Mouse (Mus musculus) T-cell, adult 2 months (primary cell): ENCODE data around the gene Ntn3.

Source experiments
- DNase-seq: peaks from one replicate; pipeline ENCODE4 v3.0.0; 2022; ENCODE audit warnings: low spot score

The Ntn3 gene

DNA sequence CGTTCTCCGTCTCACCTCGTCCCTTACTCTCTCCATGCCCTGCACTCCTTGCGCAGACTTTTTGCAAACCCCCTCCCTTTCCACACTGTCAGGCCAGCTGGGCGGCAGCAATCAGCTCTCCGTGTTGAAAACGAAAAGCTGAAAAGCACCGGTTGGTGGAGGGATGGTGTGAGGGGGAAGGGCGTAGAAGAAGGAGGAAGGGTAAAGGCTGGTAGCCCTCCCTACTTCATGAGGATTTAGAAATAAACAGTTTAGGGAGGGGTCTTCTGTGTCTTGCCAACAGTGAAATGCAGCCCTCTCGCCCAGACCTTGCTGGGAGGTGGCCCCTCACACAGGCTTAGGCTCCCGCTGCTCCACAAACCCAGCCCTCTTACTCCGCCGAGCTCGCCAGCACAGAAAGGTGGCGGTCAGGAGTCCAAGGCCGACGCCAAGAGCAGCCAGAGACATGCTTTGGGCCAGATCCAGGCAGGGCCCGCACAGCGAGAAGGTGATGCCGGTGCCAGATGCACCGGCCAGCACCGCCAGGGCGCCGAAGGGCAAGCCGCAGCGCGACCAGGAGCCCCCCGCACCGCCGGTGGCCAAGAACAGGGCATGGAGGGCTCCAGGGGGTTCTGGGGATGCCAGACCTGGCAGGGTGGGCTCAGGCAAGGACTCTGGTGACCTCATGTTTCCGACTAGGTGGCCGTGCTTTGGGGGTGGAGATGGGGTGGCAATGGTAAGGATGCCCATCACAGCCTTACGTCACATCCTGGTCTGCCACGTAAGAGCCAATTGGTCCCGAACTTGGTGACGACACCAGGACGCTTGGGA lies 2.5 kb upstream of the Ntn3 start:
- DNase-seq = no peak

DNA sequence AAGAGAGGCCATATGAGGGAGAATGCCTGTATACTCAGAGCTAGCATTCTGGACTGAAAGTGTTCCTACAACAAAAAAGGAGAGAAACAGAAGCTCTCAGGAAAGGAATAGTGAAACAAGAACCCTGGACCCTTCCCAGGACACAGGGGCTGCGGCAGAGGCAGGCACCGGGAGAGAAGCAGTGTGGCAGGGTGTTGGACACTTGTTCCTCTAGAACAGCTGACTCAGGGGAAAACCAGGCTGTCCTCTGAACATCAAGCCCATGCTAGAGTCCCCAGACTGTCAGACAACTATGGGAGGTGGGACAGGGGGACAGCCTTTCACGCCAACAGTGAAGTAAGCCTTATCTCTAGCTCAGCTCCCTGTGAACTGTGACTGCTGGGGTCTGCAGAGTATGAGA lies 1.3 kb upstream of the Ntn3 start:
- no peak for DNase-seq

DNA sequence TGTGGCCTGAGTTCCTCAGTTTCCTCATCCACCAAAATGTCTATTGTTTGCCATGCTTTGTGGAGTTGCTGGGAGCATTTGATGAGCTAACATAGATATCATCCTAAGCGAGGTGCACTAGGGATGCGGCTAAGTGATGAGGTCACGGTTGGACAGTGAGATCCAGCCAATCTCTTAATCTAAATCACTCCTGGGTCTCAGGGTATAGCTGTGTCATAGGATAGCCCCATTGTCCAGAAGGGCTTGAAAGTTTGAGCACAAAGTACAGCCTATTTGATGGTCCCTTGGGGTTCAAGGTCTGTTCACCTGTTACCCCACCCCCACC lies 547 bp upstream of the Ntn3 start:
- DNase-seq = no peak

DNA sequence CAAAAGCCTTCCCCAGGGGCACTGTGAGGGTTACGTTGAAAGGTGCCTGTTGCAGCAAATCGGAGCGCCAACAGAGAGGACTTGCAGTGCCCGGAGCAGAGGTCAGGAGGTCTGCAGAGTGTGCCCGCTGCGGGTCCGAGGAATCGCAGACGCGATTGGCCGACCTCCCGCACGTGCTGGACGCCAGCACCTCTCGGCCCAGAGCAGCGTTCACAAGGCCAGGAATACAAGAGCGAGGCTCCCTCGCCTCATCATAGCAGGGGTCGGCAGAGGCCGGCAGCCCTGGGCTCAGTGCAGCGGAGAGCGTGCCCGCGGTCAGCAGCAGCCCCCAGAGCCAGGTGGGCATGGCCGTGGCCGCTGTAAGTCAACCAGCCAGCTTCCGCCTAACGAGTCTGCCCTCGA lies 689 bp downstream of the Ntn3 start:
- DNase-seq = no peak

DNA sequence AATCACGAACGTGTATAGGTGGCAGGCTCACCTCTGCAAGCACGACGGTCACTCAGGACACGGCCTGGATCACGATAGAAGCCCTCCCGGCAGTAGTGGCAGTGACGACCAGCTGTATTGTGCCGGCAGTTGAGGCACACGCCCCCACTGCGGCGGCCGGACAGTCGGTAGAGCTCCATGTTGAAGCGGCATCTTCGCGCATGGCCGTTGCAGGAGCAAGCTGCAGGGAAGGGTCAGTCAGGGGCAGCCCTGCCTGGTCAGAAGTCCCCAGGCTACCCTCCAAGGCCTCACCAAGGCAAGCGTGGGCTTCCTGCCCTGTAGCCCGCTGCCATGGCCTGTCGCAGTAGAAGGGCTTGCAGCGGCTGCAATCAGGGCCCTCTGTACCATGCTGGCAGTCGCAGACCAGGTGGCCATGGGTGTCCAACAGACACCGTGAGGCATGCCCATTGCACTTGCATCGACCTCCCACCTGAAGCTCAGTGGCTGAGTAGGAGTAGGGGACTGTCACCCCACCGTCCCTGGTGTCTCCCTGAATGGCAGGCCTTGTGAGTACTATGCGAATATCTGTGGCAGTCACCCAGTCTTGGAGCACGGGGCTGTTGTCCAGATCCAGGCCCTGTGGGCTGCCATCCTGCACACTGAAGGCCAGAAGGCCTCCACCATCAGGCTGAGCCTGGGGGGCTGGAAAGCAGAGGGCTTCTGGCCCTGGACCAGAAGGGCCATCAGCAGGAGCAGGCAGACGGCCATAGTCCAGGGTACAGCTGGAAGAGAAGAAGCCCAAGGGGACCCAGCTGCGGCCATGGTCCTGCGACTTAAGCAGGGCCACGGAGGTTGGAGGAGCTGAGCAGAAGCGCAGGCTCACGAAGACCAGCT lies 1.3 kb downstream of the Ntn3 start:
- no peak for DNase-seq

DNA sequence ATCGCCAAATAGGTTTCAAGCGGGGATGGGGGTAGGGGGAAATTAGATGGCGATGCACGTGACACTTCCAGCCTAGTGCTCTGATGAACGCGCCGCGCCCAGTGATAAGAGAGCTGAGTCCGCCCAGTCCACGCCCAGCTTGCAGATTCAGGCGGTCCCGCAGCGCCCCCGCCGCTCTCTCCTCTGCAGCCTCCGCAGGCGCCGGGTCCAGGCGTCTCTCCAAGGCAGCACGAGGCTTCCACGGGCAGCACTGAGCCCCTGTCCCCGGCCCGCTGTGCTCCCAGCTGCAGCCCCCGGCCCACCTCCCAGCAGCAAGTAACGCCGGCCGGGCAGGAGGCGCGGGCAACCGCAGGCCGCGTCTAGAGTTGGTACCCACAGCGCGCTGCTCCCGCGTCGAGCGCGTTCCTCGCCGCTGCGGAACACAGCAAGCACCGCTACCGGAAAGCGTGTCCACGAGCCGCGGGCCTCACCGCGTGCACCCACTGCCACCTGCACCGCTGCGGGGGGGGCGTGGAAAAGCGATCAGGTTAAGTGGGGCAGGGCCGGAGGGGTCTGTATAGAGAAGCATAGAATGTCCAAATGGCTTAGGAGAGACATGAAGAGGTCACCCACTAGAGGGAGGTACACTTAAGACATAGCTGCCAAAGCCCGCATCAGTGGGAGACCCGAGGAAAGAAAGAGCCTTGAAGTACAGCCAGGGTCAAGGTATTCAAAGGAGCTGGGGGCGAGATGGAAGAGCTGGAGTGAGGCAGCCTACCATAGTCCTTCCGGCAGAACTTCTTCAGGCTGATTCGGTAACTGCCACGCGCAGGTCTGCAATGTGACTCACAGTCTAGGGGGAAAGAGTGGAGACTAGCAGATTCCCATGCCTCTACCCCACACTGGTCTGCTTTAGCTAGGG lies 2.6 kb downstream of the Ntn3 start:
- DNase-seq = peak; percentile 41

DNA sequence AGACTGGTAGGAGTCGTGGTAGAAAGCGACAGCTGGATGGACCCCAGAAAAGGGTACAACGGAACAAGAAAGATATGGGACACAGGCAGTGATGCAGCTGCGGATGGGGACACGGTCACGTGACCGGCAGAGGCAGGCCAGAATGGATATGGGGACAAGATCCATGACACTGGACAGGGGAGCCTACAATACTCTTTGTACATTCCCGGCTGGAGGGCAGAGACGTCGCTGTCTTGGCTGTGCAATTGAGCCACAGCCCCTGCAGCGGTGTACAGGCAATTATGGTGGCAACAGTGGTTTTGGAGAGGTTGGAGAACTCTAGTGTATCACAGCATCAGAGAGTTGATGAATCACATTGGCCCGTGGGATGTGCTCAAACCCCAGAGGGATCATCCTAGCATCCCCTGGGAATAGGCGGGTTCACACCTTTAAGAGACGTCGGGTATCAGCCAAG lies 3.4 kb downstream of the Ntn3 start:
- DNase-seq = no peak

DNA sequence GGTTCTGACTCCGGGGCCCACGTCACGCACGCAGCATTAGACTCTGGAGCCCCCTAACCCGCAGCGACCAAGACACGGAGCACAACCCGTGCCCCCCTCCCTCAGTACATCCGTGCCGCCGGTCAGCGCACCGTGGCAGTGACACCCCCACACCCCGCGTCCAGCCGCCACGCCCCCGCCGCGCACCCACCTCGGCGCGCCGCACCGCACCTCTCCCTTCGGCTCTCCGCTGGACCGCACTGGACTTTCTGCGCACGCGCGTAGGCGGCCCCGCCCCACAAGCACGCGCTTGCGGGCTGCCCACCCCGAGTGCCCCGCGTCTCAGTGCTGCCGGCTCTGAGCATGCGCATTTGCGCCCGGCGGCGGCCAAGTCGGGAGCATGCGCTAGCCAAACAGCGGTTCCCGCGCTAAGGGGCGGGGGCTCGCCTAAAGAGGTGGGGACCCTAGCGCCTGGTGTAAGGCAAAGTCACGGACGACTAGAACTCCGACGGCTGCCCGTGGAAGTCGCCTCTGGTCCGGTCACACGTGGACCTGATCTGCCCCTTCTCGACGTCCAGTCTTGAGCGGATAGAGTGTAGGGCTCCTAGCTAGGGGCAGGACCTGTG lies 3.9 kb downstream of the Ntn3 start, which contains the start of gene Tbc1d24:
Gene Tbc1d24 (minus strand): TSS at position 279 of the 605 bp plus-strand sequence.
- peak; percentile 83 for DNase-seq

DNA sequence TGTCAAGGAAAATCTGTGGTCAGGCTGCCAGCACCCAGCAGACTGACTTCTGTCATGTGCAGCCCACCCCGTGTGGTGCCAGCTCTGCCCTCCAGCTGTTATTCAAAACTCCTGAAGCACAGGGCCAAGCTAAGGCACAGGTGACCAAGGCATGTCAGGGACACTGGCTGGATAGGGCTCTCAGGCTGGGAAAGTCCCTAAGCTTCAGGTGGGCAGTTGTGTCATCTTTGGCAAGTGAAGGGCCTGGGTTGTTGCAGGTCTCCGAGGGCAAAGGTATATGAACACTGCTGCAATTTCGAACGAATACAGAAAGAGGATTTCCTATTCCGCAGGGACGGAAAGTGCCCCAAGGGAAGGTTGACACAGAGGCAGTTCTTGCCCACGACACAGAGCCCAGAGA lies 4.5 kb downstream of the Ntn3 start:
- DNase-seq = no peak

DNA sequence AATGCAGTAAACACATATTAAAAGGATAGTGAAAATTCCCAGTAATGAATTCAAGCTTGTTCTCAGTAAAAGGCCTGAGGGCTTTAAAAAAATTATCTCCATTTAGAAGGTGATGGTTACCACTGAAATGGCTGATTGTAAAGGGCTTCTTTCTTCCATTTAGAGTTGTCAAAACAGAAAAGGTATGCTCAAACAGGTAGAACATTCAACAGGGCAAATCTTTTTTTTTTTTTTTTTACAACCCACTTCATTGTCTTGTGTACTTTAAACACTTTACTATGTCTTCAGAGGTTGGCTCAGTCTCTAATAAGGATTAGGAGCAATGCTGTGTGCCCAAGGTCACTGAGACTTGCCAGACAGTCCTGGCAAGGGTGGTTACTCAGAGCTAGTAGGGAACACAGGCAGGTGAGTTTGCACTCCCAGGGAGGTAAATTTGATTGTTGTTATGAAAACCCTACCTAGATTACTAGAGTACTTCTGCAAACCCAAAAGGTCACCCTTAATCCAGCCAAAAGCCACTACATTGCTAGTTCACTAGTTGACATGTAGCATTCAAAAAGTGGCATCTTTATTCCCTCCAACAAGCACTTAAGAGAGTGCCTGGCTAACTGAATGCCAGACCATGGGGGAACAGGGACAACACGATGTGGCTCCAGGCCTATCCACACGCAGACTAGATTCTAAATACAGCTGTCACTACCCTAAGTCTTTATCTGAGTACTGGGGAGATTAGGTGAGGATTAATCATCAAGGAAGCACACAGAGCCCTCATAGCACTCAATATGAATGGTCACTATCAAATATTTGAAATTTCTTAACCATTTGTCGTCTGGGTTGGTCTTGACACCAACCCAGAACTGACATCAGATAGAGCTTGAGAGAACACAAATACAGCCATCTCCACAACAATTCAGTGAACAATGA lies 5.5 kb downstream of the Ntn3 start:
- DNase-seq = no peak

DNA sequence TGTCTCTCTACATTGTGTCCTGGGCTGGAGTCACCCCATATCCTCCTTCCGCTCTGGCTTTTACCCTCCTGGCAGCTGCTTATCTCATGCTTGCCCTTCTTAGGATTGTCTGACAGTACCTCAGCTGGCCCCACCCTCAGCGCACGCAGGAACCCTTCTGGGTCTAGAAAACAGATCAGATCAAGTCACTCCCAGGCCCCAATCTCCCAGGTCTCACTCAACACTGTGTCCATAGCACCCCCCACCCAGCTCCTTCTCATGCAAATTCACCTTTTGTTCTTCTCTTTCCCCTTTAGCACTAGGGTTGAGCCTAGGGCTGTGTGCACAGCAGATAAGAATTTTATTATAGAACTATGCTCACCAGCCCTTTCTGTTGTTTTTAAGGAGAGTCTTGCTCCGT lies 6.3 kb downstream of the Ntn3 start:
- no peak for DNase-seq

DNA sequence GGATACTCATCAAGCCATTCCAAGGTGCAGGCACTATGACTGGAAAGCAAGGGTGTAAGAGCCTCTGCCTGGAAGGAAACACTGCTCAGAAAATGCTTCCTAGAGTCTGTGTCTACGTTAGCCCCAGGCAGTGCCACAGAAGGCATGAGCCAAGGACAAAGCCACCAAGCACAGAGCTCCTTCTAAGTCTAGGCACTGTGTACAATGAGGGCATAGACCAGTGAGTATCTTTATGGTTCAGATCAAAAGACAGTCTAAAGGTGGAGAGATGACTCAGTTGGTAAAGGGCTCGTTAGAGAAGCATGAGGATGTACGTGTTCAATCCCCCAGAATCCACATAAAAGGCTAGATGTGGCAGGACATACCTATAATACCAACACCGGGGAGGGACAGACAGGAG lies 8.2 kb downstream of the Ntn3 start:
- DNase-seq = no peak

DNA sequence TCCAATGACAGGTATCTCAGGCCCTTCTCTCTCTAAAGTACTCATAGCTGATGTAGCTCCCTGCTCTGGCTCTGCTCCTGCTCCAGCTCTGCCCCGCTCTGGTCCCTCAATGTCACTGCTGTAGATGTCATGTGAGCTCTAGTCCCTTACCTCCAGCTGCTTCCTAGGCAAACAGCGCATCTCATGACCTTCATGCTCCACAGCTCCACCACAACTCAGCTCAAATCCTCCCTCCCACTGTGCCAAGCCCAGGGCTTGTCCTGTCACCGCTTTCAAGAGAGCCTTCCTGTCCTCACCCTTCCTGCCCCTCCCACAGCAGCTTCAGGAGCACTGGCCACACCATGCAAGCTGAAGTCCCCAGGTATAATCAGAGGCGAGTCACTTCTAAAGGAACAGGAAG lies 9.6 kb downstream of the Ntn3 start:
- DNase-seq = no peak

DNA sequence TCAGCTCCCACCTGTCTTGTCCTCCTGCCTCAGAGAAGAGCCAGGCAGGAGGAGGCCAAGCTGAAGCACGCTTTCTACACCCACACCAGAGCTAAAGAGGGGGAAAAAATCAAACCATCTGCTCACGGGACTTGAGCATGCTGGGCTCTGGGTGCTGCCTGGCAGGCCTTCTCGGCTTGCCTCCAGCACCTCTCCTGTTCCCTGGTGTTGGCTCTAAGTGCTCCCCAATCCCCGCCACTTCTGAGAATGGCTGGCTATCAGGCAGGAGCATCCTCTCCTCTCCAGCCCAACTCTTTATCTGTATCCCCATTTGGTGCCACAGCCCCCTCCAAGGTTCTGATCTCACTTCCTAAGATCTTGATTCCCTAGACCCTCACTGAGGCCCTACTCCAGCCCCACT lies 10.1 kb downstream of the Ntn3 start:
- no peak for DNase-seq

DNA sequence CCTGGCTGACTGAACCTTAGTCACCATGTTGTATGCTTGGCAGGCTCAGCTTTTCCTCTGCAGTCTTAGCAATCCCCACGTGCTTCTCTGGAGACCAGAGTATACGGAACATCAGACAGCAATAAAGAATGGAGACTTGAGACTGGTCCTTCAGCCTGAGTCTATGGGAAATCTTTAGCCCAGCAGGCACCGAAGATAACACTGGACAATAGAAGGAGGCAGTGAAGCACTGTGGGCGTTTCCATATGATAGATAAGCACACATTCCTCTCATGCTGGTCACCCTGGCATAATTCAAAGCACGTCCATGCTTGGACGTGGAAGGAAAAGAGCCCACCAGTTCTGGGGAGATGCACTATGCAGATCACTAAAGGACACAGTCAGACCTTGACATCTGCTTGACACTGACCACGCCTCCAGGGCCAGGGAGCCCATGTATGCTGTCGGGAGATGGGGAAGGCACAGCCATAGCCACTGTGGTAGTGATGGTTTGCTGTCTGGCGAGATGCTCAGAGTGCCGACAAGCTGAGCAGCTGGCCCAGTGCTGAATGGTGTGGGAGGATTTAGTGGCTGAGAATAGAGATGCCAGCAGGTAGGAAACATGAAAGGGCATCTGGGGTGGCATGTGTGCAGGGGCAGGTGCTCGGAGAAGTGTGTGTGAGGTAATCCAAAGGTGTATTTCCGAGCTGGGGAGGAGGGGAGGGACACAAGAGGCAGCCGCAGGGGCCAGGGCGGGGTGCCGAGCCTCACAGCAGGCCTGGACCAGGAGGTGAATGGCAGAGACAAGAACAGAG lies 12.1 kb downstream of the Ntn3 start:
- DNase-seq = no peak

DNA sequence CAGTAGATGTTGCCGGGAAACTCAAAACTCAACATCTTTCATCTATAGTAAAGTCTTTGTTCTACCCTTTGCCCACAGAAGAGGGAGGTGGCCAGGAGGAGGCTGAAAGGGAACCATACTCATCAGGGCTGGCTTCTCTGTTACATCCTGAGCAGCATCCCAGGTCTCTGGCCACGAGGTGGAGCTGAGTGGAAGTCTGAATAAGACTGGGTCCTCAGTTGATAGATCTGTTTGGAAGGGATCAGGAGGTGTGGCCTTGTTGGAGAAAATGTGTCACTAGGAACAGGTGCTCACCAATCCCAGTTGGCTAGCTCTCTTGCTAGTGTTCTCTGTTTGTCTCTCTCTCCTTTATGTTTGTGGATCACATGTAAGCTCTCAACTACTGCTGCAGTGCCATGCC lies 14.0 kb downstream of the Ntn3 start:
- DNase-seq = no peak

DNA sequence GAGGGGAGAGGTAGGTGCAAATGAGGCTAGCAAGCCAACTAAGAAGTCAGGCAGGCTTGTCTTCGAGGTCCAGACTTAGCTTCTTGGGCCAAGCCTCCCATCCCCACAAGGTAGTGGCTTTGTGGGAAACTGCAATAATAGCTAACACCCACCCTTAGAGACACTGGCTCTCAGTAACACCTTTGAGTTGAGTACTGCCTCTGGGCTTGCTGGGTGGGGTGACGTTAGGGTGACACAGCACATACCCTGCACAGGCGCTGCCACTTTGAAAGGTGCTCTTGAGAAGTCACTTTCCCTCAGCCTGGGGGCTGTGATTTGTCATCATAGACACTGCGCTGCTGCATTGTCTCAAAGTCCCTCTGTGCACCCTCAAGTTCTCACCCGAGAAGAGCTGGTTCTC lies 15.6 kb downstream of the Ntn3 start:
- no peak for DNase-seq

DNA sequence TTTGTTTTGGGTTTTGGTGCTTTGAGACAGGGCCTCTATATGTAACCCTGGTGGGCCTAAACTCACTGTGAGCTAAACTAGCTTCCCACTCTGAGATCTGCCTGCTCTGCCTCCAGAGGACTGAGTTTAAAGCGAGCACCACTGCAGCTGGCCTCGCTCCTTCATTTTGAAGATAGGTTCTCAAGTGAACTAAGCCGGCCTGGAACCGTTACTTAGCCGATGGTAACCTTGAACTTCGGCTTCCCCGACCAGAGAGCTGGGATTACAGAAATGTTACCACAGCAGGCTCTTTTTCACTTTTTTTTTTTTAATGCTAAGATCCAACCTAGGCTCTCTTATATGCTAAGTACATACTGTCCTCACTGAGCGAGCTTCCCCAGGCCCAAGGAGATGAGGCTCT lies 16.1 kb downstream of the Ntn3 start:
- no peak for DNase-seq

DNA sequence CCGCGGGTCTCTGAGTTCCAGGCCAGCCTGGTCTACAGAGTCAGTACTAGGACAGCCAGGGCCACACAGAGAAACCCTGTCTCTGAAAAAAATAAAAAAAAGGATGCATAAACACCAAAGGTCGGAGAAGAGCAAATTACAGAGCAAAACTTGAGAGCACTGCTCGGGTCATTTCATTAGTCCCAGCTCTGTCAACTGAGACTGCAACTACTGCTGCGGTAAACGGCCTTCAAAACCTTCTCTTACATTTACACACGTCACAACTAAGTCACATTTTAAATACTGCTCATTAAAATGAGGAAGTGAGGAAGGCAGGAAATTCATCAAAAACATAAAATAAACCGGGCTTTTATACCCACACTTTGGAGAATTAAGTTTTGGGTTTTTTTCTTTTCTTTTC lies 16.5 kb downstream of the Ntn3 start:
- no peak for DNase-seq

DNA sequence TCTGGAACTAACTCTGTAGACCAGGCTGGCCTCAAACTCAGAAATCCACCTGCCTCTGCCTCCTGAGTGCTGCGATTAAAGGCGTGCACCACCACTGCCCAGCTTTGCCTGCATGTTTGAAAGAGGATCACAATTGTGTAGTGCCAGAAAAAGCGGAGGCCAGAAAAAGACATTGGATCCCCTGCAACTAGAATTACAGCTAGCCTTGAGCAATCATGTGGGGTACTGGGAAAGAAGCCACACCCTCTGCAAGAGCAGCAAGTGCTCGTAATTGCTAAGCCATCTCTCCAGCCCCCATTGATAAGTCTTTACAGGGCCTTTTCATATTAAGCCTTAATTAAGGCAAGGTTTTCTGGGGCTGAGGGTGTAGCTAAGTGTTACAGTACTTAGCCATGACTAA lies 17.9 kb downstream of the Ntn3 start:
- no peak for DNase-seq
